Mouse (Mus musculus) C2C12 (cell line): ENCODE results near the gene Elovl5.

Experiments
- CTCF ChIP-seq: IDR thresholded peaks from one replicate; pipeline ENCODE4 v1.5.1; 2011; ENCODE audit not compliant: control insufficient read depth, insufficient read depth, insufficient read length
- USF1 ChIP-seq: IDR thresholded peaks from one replicate; pipeline ENCODE4 v1.6.1; 2011; ENCODE audit warnings: low read depth, mild to moderate bottlenecking, control low read depth, moderate library complexity

GRCm38 (mm10) chr9:78000586-78001500 lies 83.7 kb downstream of the Elovl5 start:
- TF ChIP-seq CTCF (no peak), USF1 (no peak)
